Mouse (Mus musculus): ENCODE data around the gene Gins2.

Gins2 gene

GRCm38 (mm10) chr8:120548313-120548761, 40.8 kb downstream of the Gins2 start:
- no peak for DNase-seq (ENCODE audit: low spot score in 2 of 2)

DNA sequence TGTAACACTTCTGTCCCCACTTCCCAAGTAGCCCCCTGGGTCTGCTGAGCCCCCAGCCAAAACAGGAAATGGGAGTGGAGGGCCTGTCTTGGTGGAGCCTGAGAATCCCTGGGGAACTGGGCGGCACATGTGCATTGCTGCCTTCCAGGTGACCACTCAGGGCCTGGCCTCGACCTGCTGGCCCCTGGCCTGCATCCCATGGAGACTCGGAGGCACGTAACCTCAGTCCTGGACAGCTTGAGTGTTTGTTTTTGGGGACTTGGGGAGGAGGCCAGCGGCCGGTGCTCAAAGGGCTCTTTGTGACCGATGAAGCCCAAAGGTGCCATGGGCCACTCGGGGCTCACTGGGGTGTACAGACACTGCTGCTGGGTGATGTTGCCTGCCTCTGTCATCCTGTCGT, 41.5 kb downstream of the Gins2 start:
- no peak for DNase-seq (ENCODE audit: low spot score in 2 of 2)

- DNase-seq (ENCODE audit: low spot score in 2 of 2) = no peak
Observed at GRCm38 (mm10) chr8:120544155-120544554, 44.9 kb downstream of the Gins2 start.

- DNase-seq (ENCODE audit: low spot score in 2 of 2) = no peak
Observed at GRCm38 (mm10) chr8:120543416-120544055, 45.6 kb downstream of the Gins2 start.

DNA sequence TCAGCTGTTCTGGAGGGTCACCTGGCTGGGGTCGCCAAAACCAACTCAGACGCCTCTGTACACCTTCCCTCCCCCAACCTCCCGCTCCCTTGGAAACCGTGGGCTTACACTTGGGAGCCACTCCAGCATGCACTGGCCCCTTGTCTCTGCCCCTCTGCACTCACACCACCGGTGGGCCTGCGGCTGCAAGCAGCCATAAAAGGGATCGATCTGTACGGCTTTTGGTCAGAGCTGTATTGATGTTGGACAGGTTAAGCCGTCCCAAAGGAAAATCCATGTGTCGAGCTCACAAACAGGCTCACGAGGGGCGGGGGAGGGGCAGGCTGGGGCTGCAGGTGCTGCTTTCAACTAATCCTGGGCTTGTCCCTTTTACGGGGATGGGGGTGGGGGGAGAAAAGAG, 46.1 kb downstream of the Gins2 start:
- no peak for DNase-seq (ENCODE audit: low spot score in 2 of 2)

GRCm38 (mm10) chr8:120539775-120540625, 49.1 kb downstream of the Gins2 start:
- no peak for DNase-seq (ENCODE audit: low spot score in 2 of 2)

DNA sequence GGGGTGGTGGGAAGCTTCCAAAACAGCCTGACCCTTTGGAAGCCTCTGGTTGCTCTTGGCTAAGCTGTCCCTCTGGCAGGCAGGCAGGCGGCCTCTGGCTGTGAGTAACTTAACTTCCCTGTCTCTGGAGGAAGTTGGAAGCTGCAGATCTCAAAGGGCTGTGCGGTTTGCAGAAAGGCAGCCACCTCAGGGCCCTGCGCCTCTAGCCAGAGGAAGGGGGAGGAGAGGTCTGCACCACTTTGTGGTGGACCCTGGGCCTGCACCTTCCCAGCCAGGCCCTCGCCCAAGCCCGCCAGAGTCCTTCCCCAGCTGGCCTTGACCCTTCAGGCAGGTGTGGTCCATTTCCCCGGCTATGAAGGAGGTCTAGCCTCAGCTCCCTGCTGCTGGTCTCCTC, 49.7 kb downstream of the Gins2 start:
- DNase-seq (ENCODE audit: low spot score in 2 of 2) = no peak

GRCm38 (mm10) chr8:120538397-120539240, 50.5 kb downstream of the Gins2 start:
- peak; percentile 79 to 80 for DNase-seq (ENCODE audit: low spot score in 2 of 2)

- DNase-seq (ENCODE audit: low spot score in 2 of 2) = no peak
Observed at GRCm38 (mm10) chr8:120537818-120538396, 51.2 kb downstream of the Gins2 start.

- DNase-seq (ENCODE audit: low spot score in 2 of 2) = peak; percentile 81 to 84
Observed at GRCm38 (mm10) chr8:120537207-120537817, 51.8 kb downstream of the Gins2 start.

DNA sequence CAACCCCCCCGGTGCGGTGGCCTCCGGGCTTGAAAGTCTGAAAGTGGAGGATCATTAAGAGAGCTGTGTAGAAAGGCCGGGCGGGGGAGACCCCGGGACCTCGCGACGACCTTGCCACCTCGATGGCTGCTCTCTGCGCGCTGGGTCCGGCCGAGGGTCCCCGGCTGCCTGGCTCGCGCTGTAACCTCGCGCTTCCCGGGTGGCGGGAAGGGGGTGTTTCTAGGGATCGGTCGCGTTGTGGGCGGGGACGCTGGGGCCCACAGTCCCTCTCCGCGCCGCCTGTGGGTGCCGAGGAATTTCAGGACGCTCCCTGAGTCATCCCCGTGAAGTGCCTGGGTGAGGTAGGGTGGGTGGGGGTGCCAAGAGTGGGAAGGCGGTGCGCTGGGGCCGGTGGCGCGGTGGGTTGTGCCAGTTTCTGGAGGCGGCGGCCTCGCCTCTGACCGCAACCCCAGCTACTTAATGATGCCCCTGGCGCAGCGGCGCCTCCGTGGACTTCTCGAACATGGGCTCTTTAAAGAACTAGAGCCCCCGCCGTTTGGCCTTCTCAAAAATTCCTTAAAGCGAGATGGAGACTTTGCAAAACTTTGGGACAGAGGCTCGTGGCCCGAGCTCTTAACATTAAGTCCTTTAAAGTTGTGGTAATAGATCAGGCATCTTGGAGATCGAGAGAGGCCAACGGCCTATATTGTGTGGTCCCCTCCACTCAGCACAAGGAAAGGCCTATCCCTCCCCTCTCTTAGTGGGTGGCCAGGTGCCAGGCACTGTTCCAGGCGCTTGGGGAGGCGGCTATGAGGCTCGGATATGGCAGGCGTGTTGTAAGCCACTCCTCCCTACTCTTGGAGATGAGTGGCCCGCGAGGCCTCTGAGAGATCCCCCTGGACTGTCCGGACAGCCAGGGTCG, 52.5 kb downstream of the Gins2 start:
- DNase-seq (ENCODE audit: low spot score in 2 of 2) = no peak

GRCm38 (mm10) chr8:120535452-120536305, 53.4 kb downstream of the Gins2 start:
- DNase-seq (ENCODE audit: low spot score in 2 of 2) = no peak

- DNase-seq (ENCODE audit: low spot score in 2 of 2) = peak; percentile 75 to 81
Observed at GRCm38 (mm10) chr8:120534504-120535368, 54.4 kb downstream of the Gins2 start.

DNA sequence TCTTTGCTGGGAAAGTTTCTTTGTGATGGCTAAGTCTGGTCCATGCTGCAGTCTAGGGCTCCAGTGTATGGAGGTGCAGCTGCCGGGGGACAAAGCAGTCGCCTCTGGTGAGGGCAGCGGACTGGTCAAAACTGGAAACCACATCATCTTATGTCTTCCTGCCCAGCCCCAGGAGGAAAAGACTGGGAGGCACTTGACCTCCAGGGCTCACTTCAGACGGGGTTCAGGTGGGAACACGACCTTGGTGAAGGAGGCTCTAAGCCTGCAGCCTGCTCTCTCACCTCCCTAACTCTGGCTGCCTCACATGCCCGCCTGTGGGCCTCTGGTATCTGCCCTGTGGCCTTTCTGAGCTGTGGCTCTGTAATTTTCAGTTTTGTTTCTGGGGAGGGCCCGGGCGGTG, 55.0 kb downstream of the Gins2 start:
- DNase-seq (ENCODE audit: low spot score in 2 of 2) = no peak

- DNase-seq (ENCODE audit: low spot score in 2 of 2) = no peak
Observed at GRCm38 (mm10) chr8:120533380-120533779, 55.7 kb downstream of the Gins2 start.

DNA sequence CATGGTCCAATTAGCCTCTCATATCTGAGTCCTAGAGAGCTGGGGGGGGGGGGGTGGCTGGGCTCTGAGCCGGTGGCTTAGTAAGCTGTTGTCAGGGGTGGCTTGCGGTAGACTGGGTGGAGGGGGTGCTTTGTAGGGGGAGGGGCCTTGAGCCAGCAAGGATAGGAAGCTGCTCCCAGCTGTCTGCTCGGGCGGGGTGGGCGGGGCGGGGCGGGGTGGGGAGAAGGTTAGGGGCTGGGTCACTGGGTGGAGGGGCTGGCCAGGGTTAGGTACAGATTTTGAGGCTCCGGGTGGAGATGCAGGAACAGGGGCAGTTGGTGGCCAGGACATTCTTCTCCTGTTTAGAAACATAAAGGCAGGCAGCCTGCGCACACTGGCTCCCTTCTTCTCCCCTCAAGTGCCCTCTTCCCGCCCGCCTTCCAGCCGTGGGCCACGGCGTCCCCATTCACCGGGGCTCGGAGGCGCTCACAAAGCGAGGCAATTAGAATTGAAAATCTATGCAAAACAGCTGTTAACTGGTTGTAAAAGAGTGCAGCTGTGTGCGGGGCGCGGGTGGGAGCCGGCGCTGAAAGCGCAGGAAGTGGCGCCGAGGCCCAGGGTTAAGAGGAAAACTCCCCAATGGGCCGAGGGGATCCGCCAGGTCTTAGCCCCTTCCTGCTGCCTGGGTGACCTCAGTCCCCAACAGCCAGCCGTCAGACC, 56.4 kb downstream of the Gins2 start:
- no peak for DNase-seq (ENCODE audit: low spot score in 2 of 2)

DNA sequence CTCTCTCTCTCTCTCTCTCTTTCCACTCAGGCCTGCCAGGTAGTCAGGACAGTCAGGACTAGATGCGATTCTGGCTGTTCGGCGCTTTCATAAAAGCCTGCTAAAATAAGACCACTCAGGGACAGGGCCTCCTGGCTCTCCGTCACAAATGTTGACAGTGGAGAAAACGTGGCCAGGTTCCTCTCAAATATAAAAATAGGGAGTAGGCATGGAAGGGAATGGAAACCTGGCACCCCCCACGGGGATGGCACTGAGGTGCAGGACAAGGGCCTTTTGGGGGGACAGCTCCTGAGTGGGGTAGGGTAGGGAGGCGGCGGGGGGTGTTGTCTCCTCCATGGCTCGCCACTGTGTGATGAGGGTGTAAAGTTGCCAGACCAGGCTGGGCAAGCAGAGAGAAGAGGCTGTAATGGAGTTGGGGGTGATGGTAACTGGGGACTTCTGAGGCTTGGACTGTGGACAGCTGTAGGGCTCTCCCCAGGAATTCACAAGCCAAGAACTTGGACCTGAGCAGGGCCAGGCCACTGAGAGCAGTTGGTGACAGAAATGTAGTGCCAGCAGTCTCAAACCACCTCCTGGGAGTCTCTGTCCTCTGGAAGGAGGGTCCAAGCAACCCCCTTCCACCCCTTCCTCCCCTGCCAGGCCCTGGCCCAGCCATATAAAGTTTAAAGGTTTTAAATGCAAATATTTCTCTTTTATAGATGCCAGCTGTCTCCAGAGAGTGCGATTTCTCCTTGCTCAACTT, 57.2 kb downstream of the Gins2 start:
- DNase-seq (ENCODE audit: low spot score in 2 of 2) = no peak

Data from urinary bladder, postnatal 4 days (tissue).